Mouse (Mus musculus) CH12F3 (cell line): ENCODE results near the gene Twsg1.

ENCODE experiments used
- in situ Hi-C: fragments of 300-500 bp; cut with MboI; formaldehyde crosslinking; loops from 2 replicates; pipeline ENCODE4 v1.14.3; 2020; ENCODE audit warnings: low sequenced_read_pairs

The Twsg1 gene

DNA sequence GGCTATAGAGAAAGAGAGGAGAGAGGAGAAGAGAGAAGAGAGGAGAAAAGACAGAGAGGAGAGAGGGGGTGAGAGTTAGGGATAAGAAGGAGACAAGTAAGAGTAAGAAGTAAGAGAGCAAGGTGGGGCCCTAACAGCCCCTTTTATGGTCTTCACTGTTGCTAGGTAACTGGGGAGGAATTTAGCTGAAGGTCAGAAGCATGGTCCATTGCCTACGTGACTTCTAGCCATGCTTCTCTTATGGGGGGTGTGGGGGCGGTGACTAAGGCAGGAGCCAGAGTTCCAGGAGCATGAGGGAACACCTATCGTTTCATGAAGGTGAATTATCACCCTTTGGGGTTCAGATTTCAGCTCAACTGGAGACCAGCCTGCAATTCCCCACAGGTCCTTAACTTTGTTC is 55.0 kb downstream of the Twsg1 start:
- in situ Hi-C loops = no loop called here

DNA sequence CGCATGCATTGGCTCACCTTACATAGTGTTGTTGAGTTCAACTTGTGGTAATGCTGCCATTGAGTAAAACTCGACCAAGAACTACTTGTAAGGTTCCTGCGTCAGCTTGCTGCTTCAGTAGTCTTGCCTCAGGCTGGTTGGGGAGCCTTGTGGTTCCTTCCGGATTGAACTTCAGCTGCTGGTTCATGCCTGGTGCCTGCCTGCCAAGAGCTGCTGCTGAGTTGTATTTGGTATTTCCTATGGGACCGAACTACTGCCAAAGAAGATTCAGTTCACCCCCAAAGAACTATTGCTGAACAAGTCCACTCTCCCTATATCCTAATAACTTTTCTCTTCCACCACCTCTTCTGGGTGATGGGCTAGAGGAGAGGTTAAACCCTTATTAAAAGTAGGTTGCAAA is 61.5 kb downstream of the Twsg1 start:
- in situ Hi-C loops = no loop called here

GRCm38 (mm10) chr17:65886571-65886970 is 64.5 kb downstream of the Twsg1 start:
- in situ Hi-C loops = no loop called here

DNA sequence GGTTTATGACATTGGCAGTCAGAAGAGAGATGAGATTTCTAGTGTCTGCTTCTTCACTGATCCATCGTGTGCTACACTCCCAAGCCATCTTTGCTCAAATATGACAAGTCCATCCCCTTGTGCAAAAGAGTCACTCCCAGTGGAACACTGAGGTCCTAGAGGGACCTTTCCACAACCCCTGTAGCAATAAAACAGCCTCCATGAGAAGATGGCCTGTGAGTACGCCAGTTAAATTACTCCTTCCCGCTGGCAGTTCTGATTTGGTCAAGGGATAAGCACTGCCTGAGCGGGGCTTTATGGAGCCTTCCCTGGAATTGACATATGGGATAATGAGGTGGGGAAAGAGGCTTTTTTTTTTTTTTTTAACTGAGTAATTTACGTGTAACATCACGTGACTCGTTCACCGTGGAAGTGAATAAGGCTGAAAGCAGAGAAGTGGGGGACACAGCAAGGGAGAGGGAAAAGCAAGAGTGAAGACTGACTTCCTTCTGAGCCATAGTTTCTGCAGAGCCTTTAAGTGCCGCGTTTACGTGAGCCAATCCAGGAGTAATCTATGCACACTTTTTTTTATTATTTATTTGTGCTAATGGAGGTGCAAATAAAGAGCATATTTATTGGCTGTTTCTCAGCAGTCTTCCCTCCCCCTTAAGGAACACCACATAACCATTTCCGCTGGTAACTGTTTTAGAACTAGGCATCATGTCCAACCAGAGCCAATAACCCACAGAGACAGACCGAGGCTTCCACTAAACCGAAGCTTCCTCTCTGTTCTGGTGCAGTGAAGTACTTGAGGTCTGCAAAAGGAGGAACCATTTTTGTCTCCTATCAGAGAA is 65.1 kb downstream of the Twsg1 start, which contains the start of gene Ralbp1:
Gene Ralbp1, minus strand, starts transcription at position 102 of the 833 bp plus-strand sequence.
- in situ Hi-C loops = no loop called here

- in situ Hi-C loops = no loop called here
These were observed 65.7 kb downstream of the Twsg1 start for GRCm38 (mm10) chr17:65885398-65885696.

- in situ Hi-C loops = no loop called here
These were observed 66.2 kb downstream of the Twsg1 start for GRCm38 (mm10) chr17:65884691-65885397.

- in situ Hi-C loops = no loop called here
These were observed 66.9 kb downstream of the Twsg1 start for GRCm38 (mm10) chr17:65884061-65884669.

DNA sequence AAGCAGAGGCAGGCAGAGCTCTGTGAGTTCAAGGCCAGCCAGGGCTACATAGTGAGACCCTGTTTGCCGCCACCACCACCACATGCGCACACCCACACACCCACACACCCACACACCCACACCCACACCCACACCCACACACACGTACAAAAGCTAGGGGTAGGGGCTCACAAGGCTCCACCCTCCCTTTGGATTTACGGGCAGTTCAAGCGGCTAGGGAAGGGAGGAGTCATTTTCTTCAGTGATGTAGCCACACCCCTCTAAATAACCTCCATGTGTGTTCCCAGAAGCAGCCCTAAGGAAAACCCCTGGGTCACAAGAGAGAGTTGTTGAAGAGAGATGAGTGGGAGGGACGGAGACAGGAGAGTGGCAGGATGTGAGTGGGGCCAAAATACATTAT is 74.0 kb downstream of the Twsg1 start:
- in situ Hi-C loops = loop anchor here (10.0 kb wide), 1 partner anchor 238 kb away; the partner anchor contains the start of gene Washc1

GRCm38 (mm10) chr17:65873834-65874233 is 77.2 kb downstream of the Twsg1 start:
- in situ Hi-C loops = loop anchor here (10.0 to 25.0 kb wide), 2 partner anchors 241 to 338 kb away; partner anchors contain the start of gene Washc1

GRCm38 (mm10) chr17:65873156-65873555 is 77.9 kb downstream of the Twsg1 start:
- in situ Hi-C loops = loop anchor here (10.0 to 25.0 kb wide), 2 partner anchors 242 to 339 kb away; partner anchors contain the start of gene Washc1

DNA sequence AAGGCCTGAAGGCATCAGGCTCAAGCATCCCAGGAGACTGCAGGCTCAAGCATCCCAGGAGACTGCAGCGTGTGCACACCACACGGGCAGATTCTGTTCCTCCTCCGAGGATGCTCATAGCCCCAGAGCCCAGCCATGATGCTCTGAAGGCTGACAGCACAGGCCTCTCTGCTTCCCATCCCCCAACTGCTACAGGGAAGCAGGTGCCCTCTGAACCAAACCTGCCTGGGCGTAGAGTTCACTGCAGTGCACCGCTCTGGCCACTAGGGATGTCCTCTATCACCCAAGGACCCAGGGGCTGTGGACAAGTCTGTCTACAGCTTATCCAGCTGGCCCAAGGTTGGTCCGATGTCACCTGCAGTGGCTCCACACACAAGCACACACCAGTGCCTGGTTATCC is 78.4 kb downstream of the Twsg1 start:
- in situ Hi-C loops = loop anchor here (10.0 to 25.0 kb wide), 2 partner anchors 242 to 340 kb away; partner anchors contain the start of gene Washc1

GRCm38 (mm10) chr17:65872051-65872450 is 79.0 kb downstream of the Twsg1 start:
- in situ Hi-C loops = loop anchor here (10.0 to 25.0 kb wide), 2 partner anchors 243 to 340 kb away; partner anchors contain the start of gene Washc1
